29 mouse cellular contexts compared by ENCODE assay signal in the genomic region with DNA sequence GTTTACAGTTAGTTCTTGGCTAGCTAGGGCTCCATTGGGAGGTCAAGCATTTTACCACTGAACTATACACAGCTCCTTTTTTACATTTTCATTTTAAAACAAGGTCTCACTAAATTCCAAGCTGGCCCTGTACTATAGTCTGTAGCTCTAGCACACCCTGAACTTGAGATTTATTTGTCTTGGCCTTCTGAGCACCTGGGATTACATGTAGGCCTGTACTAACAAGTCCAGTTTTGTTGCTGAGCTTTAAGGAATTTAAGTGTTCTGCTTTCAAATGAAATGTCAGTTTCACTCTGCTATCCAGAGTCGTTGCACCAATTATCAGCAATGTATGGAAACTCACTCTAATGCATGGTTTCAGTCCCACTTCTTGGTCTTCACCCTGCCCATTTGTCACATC. TPM values are rescaled to one million over a fixed set of nuclear protein-coding genes. Genes with fewer than 3 reads are reported as not detected.
DNase-seq lines count a peak whose midpoint lies in the region; ATAC-seq and TF ChIP-seq lines count a peak whose summit lies in the region.
"Had no signal": no experiment of that assay in that cellular context is flagged by ENCODE, and none has a peak within 500 bp of the region (broad histone marks: within the 10 kb centered on the region; RNA-seq: fewer than 3 reads in every experiment).

No protein-coding gene starts in this region.

- TF ChIP-seq POLR2A in liver, adult 2 months (IDR thresholded peaks at IDR 0.05; ENCODE audit: extremely low read depth, insufficient read depth, low read length), result no peak

- DNase-seq in liver, adult 2 months (ENCODE audit: extremely low read depth, low read depth, low spot score), result peak; percentile 17
- no peak for DNase-seq in liver
- no peak for DNase-seq in stomach, postnatal 0 days (ENCODE audit: low spot score)
- DNase-seq in heart, postnatal 14 days, result no peak
- DNase-seq: adrenal gland, adult 2 months; adrenal gland, postnatal 36 days; cerebellum, adult 18-20 months; cerebellum, postnatal 10 days; gastrocnemius, postnatal 14 days; heart, adult 2 months; kidney, adult 11 months; kidney, postnatal 25 days; lung, postnatal 4 days; right cerebral cortex, adult 18-20 months; right cerebral cortex, postnatal 4 days had no signal

- no peak for TF ChIP-seq CTCF in liver, adult 2 months (IDR thresholded peaks at IDR 0.05; ENCODE audit: low read depth, low read length)
- TF ChIP-seq CTCF in stomach, postnatal 0 days (IDR thresholded peaks at IDR 0.05; ENCODE audit: low read depth), result no peak

- no peak for TF ChIP-seq EP300 in stomach, postnatal 0 days (optimal IDR thresholded peaks at IDR 0.05)

- no peak overlapping the region for H3K27ac ChIP-seq in liver, adult 2 months (replicated peaks; ENCODE audit: insufficient read depth, low read depth, low read length)
- H3K27ac ChIP-seq in stomach, embryonic 15.5 days, result peak overlapping the region; percentile 23
- H3K27ac ChIP-seq in stomach, postnatal 0 days (replicated peaks), result no peak overlapping the region
- H3K27ac ChIP-seq in limb, embryonic 13.5 days, result 0 out of 2 replicates have a peak overlapping the region, but pooled peaks have one; percentile 4
- H3K27ac ChIP-seq: forebrain, embryonic 10.5 days; forebrain, embryonic 15.5 days; heart, adult 2 months; hindbrain, embryonic 14.5 days; liver, embryonic 15.5 days; midbrain, embryonic 12.5 days; neural tube, embryonic 12.5 days had no signal

- H3K36me3 ChIP-seq in liver, adult 2 months (ENCODE audit: control insufficient read depth, insufficient read depth, low read length), result peaks cover 2% of the 10 kb centered on the region; the same call in 1 of the 2 replicates
- no peaks in the 10 kb centered on the region for H3K36me3 ChIP-seq in stomach, embryonic 15.5 days
- no peaks in the 10 kb centered on the region for H3K36me3 ChIP-seq in stomach, postnatal 0 days (ENCODE audit: control insufficient read depth, insufficient read depth, low read length)
- H3K36me3 ChIP-seq in limb, embryonic 13.5 days, result peaks cover 16% of the 10 kb centered on the region
- H3K36me3 ChIP-seq: forebrain, embryonic 15.5 days; neural tube, embryonic 12.5 days had no signal

- H3K4me2 ChIP-seq in stomach, embryonic 15.5 days, result no peak overlapping the region
- H3K4me2 ChIP-seq in stomach, postnatal 0 days (replicated peaks; ENCODE audit: low read depth), result no peak overlapping the region
- no peak overlapping the region for H3K4me2 ChIP-seq in limb, embryonic 13.5 days (replicated peaks)
- H3K4me2 ChIP-seq: forebrain, embryonic 15.5 days; heart, embryonic 12.5 days; hindbrain, embryonic 14.5 days; liver, embryonic 15.5 days; midbrain, embryonic 12.5 days; neural tube, embryonic 12.5 days had no signal

- no peaks in the 10 kb centered on the region for H3K27me3 ChIP-seq in liver, adult 2 months (ENCODE audit: control insufficient read depth, insufficient read depth, low read length)
- no peaks in the 10 kb centered on the region for H3K27me3 ChIP-seq in stomach, embryonic 15.5 days (replicated peaks)
- no peaks in the 10 kb centered on the region for H3K27me3 ChIP-seq in stomach, postnatal 0 days (ENCODE audit: control insufficient read depth, insufficient read depth, low read length)
- H3K27me3 ChIP-seq in limb, embryonic 13.5 days, result no peaks in the 10 kb centered on the region
- H3K27me3 ChIP-seq: CH12.LX; forebrain, embryonic 15.5 days; heart, embryonic 12.5 days; liver, embryonic 15.5 days; megakaryocyte, embryonic 14.5 days; midbrain, embryonic 12.5 days; neural tube, embryonic 12.5 days had no signal

- 63% methylated on average over 1 of the region's 1 CpGs for WGBS in liver, adult 2 months
- WGBS in stomach, embryonic 15.5 days, result 69% methylated on average over 1 of the region's 1 CpGs
- 60% methylated on average over 1 of the region's 1 CpGs for WGBS in stomach, postnatal 0 days
- WGBS in limb, embryonic 13.5 days, result 68% methylated on average over 1 of the region's 1 CpGs

- H3K4me1 ChIP-seq in liver, adult 2 months (ENCODE audit: control insufficient read depth, insufficient read depth, low read length), result peaks cover 2% of the 10 kb centered on the region
- peaks cover 10% of the 10 kb centered on the region for H3K4me1 ChIP-seq in stomach, embryonic 15.5 days
- no peaks in the 10 kb centered on the region for H3K4me1 ChIP-seq in stomach, postnatal 0 days (replicated peaks; ENCODE audit: control insufficient read depth, insufficient read depth)
- peaks cover 42% of the 10 kb centered on the region for H3K4me1 ChIP-seq in limb, embryonic 13.5 days

- intact Hi-C loops in heart, postnatal 14 days (cut with DNase I), result no loop called here

- no peak for ATAC-seq in stomach, embryonic 15.5 days (ENCODE audit: insufficient read depth, low FRiP score, low read depth)
- ATAC-seq in stomach, postnatal 0 days (ENCODE audit: low FRiP score, low TSS enrichment), result no peak
- ATAC-seq in limb, embryonic 13.5 days (ENCODE audit: low FRiP score, low read depth), result no peak
- ATAC-seq: activated CD4-positive, CD25-positive, alpha-beta regulatory T cell, adult 4 months; forebrain, embryonic 15.5 days; inflammation-experienced regulatory T-cells, adult 6 months had no signal

- H3K4me3 ChIP-seq in liver, adult 2 months (ENCODE audit: insufficient read depth, low read depth, low read length), result no peak overlapping the region
- no peak overlapping the region for H3K4me3 ChIP-seq in stomach, embryonic 15.5 days (replicated peaks)
- no peak overlapping the region for H3K4me3 ChIP-seq in stomach, postnatal 0 days (ENCODE audit: low read depth, low read length)
- no peak overlapping the region for H3K4me3 ChIP-seq in limb, embryonic 13.5 days
- H3K4me3 ChIP-seq: forebrain, embryonic 10.5 days; forebrain, embryonic 15.5 days; heart, adult 2 months; heart, embryonic 12.5 days; liver, embryonic 15.5 days; megakaryocyte, embryonic 14.5 days; midbrain, embryonic 12.5 days; myocyte; neural tube, embryonic 12.5 days had no signal

- H3K79me2 ChIP-seq in liver, adult 2 months (ENCODE audit: control insufficient read depth, insufficient read depth, low read length), result peaks cover 23% of the 10 kb centered on the region

- H3K9me3 ChIP-seq in stomach, embryonic 15.5 days, result no peaks in the 10 kb centered on the region
- H3K9me3 ChIP-seq in stomach, postnatal 0 days (ENCODE audit: control insufficient read depth, low read length), result no peaks in the 10 kb centered on the region
- no peaks in the 10 kb centered on the region for H3K9me3 ChIP-seq in limb, embryonic 13.5 days
- H3K9me3 ChIP-seq: forebrain, embryonic 10.5 days; forebrain, embryonic 15.5 days; heart, embryonic 12.5 days; liver, embryonic 15.5 days; megakaryocyte, embryonic 14.5 days; midbrain, embryonic 12.5 days; neural tube, embryonic 12.5 days had no signal

- H3K9ac ChIP-seq in liver, adult 2 months (ENCODE audit: low read depth, low read length), result no peak overlapping the region
- H3K9ac ChIP-seq in stomach, embryonic 15.5 days, result no peak overlapping the region
- no peak overlapping the region for H3K9ac ChIP-seq in stomach, postnatal 0 days (ENCODE audit: low read length)
- H3K9ac ChIP-seq in limb, embryonic 13.5 days, result no peak overlapping the region
- H3K9ac ChIP-seq: forebrain, embryonic 15.5 days; heart, embryonic 12.5 days; hindbrain, embryonic 14.5 days; liver, embryonic 15.5 days; midbrain, embryonic 12.5 days; neural tube, embryonic 12.5 days had no signal

RNA-seq across cellular contexts. Expression of a gene that starts 5.9 kb away (rescaled TPM):
- total RNA-seq in liver, adult 2 months (2014; rRNA removed), result 12.2 and 12.3 TPM in 2 replicates
- polyA plus RNA-seq in liver, adult 2 months (2012; rRNA removed), result 6.9 and 7.9 TPM in 2 replicates
- polyA plus RNA-seq in stomach, embryonic 15.5 days (2015; fragmentation: Nextera tagmentation; extraction: Ambion mirVana), result 91.4 and 96.2 TPM in 2 replicates
- polyA plus RNA-seq in stomach, postnatal 0 days (2015; fragmentation: Nextera tagmentation; extraction: Ambion mirVana), result 37.7 and 38.6 TPM in 2 replicates
- 145 and 149 TPM in 2 replicates for polyA plus RNA-seq in limb, embryonic 13.5 days (2015; fragmentation: Nextera tagmentation; extraction: Ambion mirVana)
- total RNA-seq in heart, postnatal 14 days (2021), result 10 to 100 TPM; 44.2 to 49.3 TPM

RNA-seq across cellular contexts. Expression of a gene that starts 39.5 kb away (rescaled TPM):
- total RNA-seq in liver, adult 2 months (2014; rRNA removed), result 1.5 and 1.8 TPM in 2 replicates
- 12.5 and 15.6 TPM in 2 replicates for polyA plus RNA-seq in liver, adult 2 months (2012; rRNA removed)
- 11.4 and 11.5 TPM in 2 replicates for polyA plus RNA-seq in stomach, embryonic 15.5 days (2015; fragmentation: Nextera tagmentation; extraction: Ambion mirVana)
- polyA plus RNA-seq in stomach, postnatal 0 days (2015; fragmentation: Nextera tagmentation; extraction: Ambion mirVana), result 4.5 and 5.4 TPM in 2 replicates
- polyA plus RNA-seq in limb, embryonic 13.5 days (2015; fragmentation: Nextera tagmentation; extraction: Ambion mirVana), result 14.4 and 16.1 TPM in 2 replicates
- 1 to 10 TPM; 4.8 to 5.3 TPM for total RNA-seq in heart, postnatal 14 days (2021)

Comparison
In these comparisons a context has a peak if more than half of its experiments do, and no peak if none do; other contexts are left out.
1. H3K27ac ChIP-seq: peak in stomach, embryonic 15.5 days (single experiment) and limb, embryonic 13.5 days (single experiment); none in liver, adult 2 months (single experiment) and stomach, postnatal 0 days (single experiment).